ENCODE assay signal across 10 mouse cellular contexts in genomic region chr3:94839101-94839500, GRCm38 (mm10). TPM values are rescaled to one million over a fixed set of nuclear protein-coding genes. Genes with fewer than 3 reads are reported as not detected.
DNase-seq lines count a peak whose midpoint lies in the region; ATAC-seq and TF ChIP-seq lines count a peak whose summit lies in the region.
"Had no signal": no experiment of that assay in that cellular context is flagged by ENCODE, and none has a peak within 500 bp of the region (broad histone marks: within the 10 kb centered on the region; RNA-seq: fewer than 3 reads in every experiment).

No protein-coding gene starts in this region.

- peaks cover 29% of the 10 kb centered on the region for H3K4me1 ChIP-seq in erythroblast, embryonic 14.5 days (ENCODE audit: control insufficient read depth)
- peaks cover 0 to 28% of the 10 kb centered on the region in 2 experiments; a peak in 2 of 4 replicates for H3K4me1 ChIP-seq in CH12.LX (ENCODE audit: control insufficient read depth in 1 of 2, insufficient read depth in 2 of 2)
- peaks cover 7% of the 10 kb centered on the region for H3K4me1 ChIP-seq in heart, postnatal 0 days (ENCODE audit: control insufficient read depth, insufficient read depth)
- peaks cover 14% of the 10 kb centered on the region for H3K4me1 ChIP-seq in liver, embryonic 16.5 days (ENCODE audit: control insufficient read depth, low read depth, low read length)

- no peak for TF ChIP-seq CTCF in CH12.LX (conservative IDR thresholded peaks at IDR 0.05 in 1 of 2, IDR thresholded peaks at IDR 0.05 in 1 of 2; ENCODE audit: low read depth in 2 of 2, low read length in 2 of 2)
- TF ChIP-seq CTCF in heart, postnatal 0 days (IDR thresholded peaks at IDR 0.05; ENCODE audit: low read depth), result no peak

- no peak for TF ChIP-seq POLR2A in CH12.LX (IDR thresholded peaks at IDR 0.05; ENCODE audit: low read depth, low read length)

- no peaks in the 10 kb centered on the region; the same call in 1 of the 2 replicates for H3K9me3 ChIP-seq in erythroblast, embryonic 14.5 days (ENCODE audit: control insufficient read depth, low read length)
- no peaks in the 10 kb centered on the region for H3K9me3 ChIP-seq in CH12.LX (replicated peaks; ENCODE audit: low read length)
- H3K9me3 ChIP-seq in heart, postnatal 0 days (replicated peaks; ENCODE audit: control insufficient read depth, low read length), result no peaks in the 10 kb centered on the region
- H3K9me3 ChIP-seq in liver, embryonic 16.5 days (replicated peaks; ENCODE audit: control insufficient read depth, low read length), result no peaks in the 10 kb centered on the region

- peaks cover 57% of the 10 kb centered on the region for H3K79me2 ChIP-seq in CH12.LX (replicated peaks; ENCODE audit: control insufficient read depth, extremely low read depth, insufficient read depth, poor library complexity, severe bottlenecking)

- no peak for TF ChIP-seq RAD21 in CH12.LX (IDR thresholded peaks at IDR 0.05; ENCODE audit: low read depth, low read length)

- H3K36me3 ChIP-seq in erythroblast, embryonic 14.5 days (ENCODE audit: control insufficient read depth), result peaks cover 3% of the 10 kb centered on the region
- H3K36me3 ChIP-seq in CH12.LX (replicated peaks in 1 of 2; ENCODE audit: control insufficient read depth in 1 of 2, insufficient read depth in 1 of 2, low read length in 1 of 2), result peaks cover 0 to 11% of the 10 kb centered on the region in 2 experiments
- no peaks in the 10 kb centered on the region for H3K36me3 ChIP-seq in heart, postnatal 0 days (replicated peaks; ENCODE audit: control insufficient read depth, insufficient read depth, low read length)
- no peaks in the 10 kb centered on the region for H3K36me3 ChIP-seq in liver, embryonic 16.5 days (ENCODE audit: control insufficient read depth, insufficient read depth)

- no peak for ATAC-seq in erythroblast, adult 5-6 weeks (replicated peaks; ENCODE audit: low FRiP score, poor library complexity, severe bottlenecking)
- no peak for ATAC-seq in heart, postnatal 0 days (ENCODE audit: insufficient read depth, low read depth)
- ATAC-seq in liver, embryonic 16.5 days (ENCODE audit: low read depth), result no peak

- no peak for TF ChIP-seq EP300 in CH12.LX (IDR thresholded peaks at IDR 0.05; ENCODE audit: low read length)
- TF ChIP-seq EP300 in heart, postnatal 0 days (IDR thresholded peaks at IDR 0.05; ENCODE audit: low read depth), result no peak

- DNase-seq in CH12.LX (ENCODE audit: extremely low read depth), result no peak
- no peak for DNase-seq in heart, postnatal 0 days (ENCODE audit: low spot score)
- DNase-seq in thymus, postnatal 0 days (ENCODE audit: low spot score), result no peak
- DNase-seq in ovary, postnatal 14 days (ENCODE audit: low spot score), result no peak
- no peak for DNase-seq in urinary bladder, postnatal 36 days (ENCODE audit: low spot score in 2 of 2)
- DNase-seq: adrenal gland, postnatal 25 days had no signal

- H3K4me2 ChIP-seq in CH12.LX (ENCODE audit: insufficient read depth, low read depth, poor library complexity, severe bottlenecking), result peak overlapping the region; percentile 94; the same call in 1 of the 2 replicates
- H3K4me2 ChIP-seq in heart, postnatal 0 days (ENCODE audit: low read depth, low read length), result peak overlapping the region; percentile 77
- H3K4me2 ChIP-seq in liver, embryonic 16.5 days (ENCODE audit: low read depth, low read length), result peak overlapping the region; percentile 60

- H3K9ac ChIP-seq in CH12.LX (ENCODE audit: insufficient read depth, low read depth), result peak overlapping the region; percentile 97; the same call in 1 of the 2 replicates
- peak overlapping the region; percentile 93 for H3K9ac ChIP-seq in heart, postnatal 0 days (replicated peaks; ENCODE audit: low read depth, low read length)
- H3K9ac ChIP-seq in liver, embryonic 16.5 days (ENCODE audit: low read depth, low read length), result no peak overlapping the region; the same call in 1 of the 2 replicates

- in situ Hi-C loops in CH12.LX (cut with MboI; ENCODE audit: low pct_ligation_motif_present, low pct_unique_long_range_greater_than_20kb, low sequenced_read_pairs), result no loop called here

- peak overlapping the region; percentile 87 for H3K4me3 ChIP-seq in erythroblast, embryonic 14.5 days (replicated peaks)
- peak overlapping the region in 2 of 3 experiments; percentile 70 to 90 for H3K4me3 ChIP-seq in CH12.LX (replicated peaks in 1 of 3; ENCODE audit: low read depth in 2 of 3, low read length in 2 of 3, poor library complexity in 1 of 3)
- H3K4me3 ChIP-seq in heart, postnatal 0 days (ENCODE audit: low read depth, low read length), result peak overlapping the region; percentile 74
- no peak overlapping the region for H3K4me3 ChIP-seq in liver, embryonic 16.5 days (ENCODE audit: low read depth, low read length)

- WGBS in heart, postnatal 0 days, result 54% methylated on average over 5 of the region's 5 CpGs
- 52% methylated on average over 5 of the region's 5 CpGs for WGBS in liver, embryonic 16.5 days (ENCODE audit: insufficient replicate concordance)

- no peak overlapping the region for H3K27ac ChIP-seq in CH12.LX (ENCODE audit: insufficient read depth, low read depth)
- peak overlapping the region; percentile 96; the same call in 1 of the 2 replicates for H3K27ac ChIP-seq in heart, postnatal 0 days (ENCODE audit: low read depth)
- H3K27ac ChIP-seq in liver, embryonic 16.5 days (ENCODE audit: low read length), result no peak overlapping the region

- H3K27me3 ChIP-seq in erythroblast, embryonic 14.5 days (ENCODE audit: control insufficient read depth), result peaks cover 3% of the 10 kb centered on the region
- H3K27me3 ChIP-seq in CH12.LX (replicated peaks), result peaks cover 2% of the 10 kb centered on the region
- no peaks in the 10 kb centered on the region for H3K27me3 ChIP-seq in heart, postnatal 0 days (ENCODE audit: control insufficient read depth, insufficient read depth, low read length)
- no peaks in the 10 kb centered on the region for H3K27me3 ChIP-seq in liver, embryonic 16.5 days (ENCODE audit: control insufficient read depth, insufficient read depth, low read depth, low read length)

- dilution Hi-C loops in CH12.LX (cut with MboI; ENCODE audit: extremely low pct_ligation_motif_present, extremely low pct_unique_long_range_greater_than_20kb, low sequenced_read_pairs), result no loop called here

TF ChIP-seq in CH12.LX, 34 proteins besides CTCF, POLR2A, EP300 and RAD21 (continues in another document):
- TF ChIP-seq MEF2A (IDR thresholded peaks at IDR 0.05; ENCODE audit: borderline replicate concordance, low read depth, low read length) (no peak), KAT2A (IDR thresholded peaks at IDR 0.05; ENCODE audit: insufficient replicate concordance, low read length) (no peak), MAFK (IDR thresholded peaks at IDR 0.05; ENCODE audit: insufficient replicate concordance, low read length) (no peak), JUN (IDR thresholded peaks at IDR 0.05; ENCODE audit: insufficient read depth, low read depth, low read length) (no peak), SIN3A (IDR thresholded peaks at IDR 0.05; ENCODE audit: low read length) (no peak), GABPA (IDR thresholded peaks at IDR 0.05; ENCODE audit: insufficient replicate concordance, low read depth, low read length) (no peak), ETS1 (conservative IDR thresholded peaks at IDR 0.05; ENCODE audit: low read depth, low read length) (no peak), JUND (conservative IDR thresholded peaks at IDR 0.05; ENCODE audit: low read depth, low read length) (no peak), BHLHE40 (IDR thresholded peaks at IDR 0.05; ENCODE audit: low read depth, low read length) (no peak), HCFC1 (IDR thresholded peaks at IDR 0.05; ENCODE audit: low read depth, low read length) (no peak), UBTF (IDR thresholded peaks at IDR 0.05; ENCODE audit: low read depth, low read length) (no peak)

RNA-seq across cellular contexts. Expression of gene Pogz, which starts 1.7 kb away (rescaled TPM):
- 1.3 and 1.7 TPM in 2 replicates for polyA plus RNA-seq in erythroblast, embryonic 14.5 days (2012)
- total RNA-seq in erythroblast, adult 5-6 weeks (2015; ENCODE audit: low replicate concordance), result 13.6 and 25.0 TPM in 2 replicates
- 9.7 and 10.0 TPM in 2 replicates for total RNA-seq in erythroblast, adult 5-6 weeks (2017; ENCODE audit: low replicate concordance)
- 9.5 and 10.1 TPM in 2 replicates for total RNA-seq in CH12.LX (2012; rRNA removed)
- 6.7 and 7.7 TPM in 2 replicates for total RNA-seq in CH12.LX (2014; rRNA removed)
- polyA plus RNA-seq in CH12.LX (2012; ENCODE audit: insufficient read length, low read depth), result 23.4 and 23.6 TPM in 2 replicates
- 19.9 and 22.3 TPM in 2 replicates for total RNA-seq in heart, postnatal 0 days (2014; rRNA removed; ENCODE audit: low replicate concordance)
- 5.8 TPM in 2 replicates for polyA plus RNA-seq in heart, postnatal 0 days (2015; fragmentation: Nextera tagmentation; extraction: Ambion mirVana)
- polyA plus RNA-seq in liver, embryonic 16.5 days (2015; fragmentation: Nextera tagmentation; extraction: Ambion mirVana), result 2.4 and 3.4 TPM in 2 replicates
- 10.3 and 12.3 TPM in 2 replicates for polyA plus RNA-seq in thymus, postnatal 0 days (2015; fragmentation: Nextera tagmentation; extraction: Ambion mirVana)

RNA-seq across cellular contexts. Expression of gene Psmb4, which starts 47.7 kb away (rescaled TPM):
- 16.8 TPM in 2 replicates for polyA plus RNA-seq in erythroblast, embryonic 14.5 days (2012)
- 108 and 126 TPM in 2 replicates for total RNA-seq in erythroblast, adult 5-6 weeks (2015; ENCODE audit: low replicate concordance)
- total RNA-seq in erythroblast, adult 5-6 weeks (2017; ENCODE audit: low replicate concordance), result 40.0 and 52.2 TPM in 2 replicates
- total RNA-seq in CH12.LX (2012; rRNA removed) (554 and 695 TPM in 2 replicates), CH12.LX (2014; rRNA removed) (798 and 801 TPM in 2 replicates)
- 435 and 481 TPM in 2 replicates for polyA plus RNA-seq in CH12.LX (2012; ENCODE audit: insufficient read length, low read depth)
- 256 and 302 TPM in 2 replicates for total RNA-seq in heart, postnatal 0 days (2014; rRNA removed; ENCODE audit: low replicate concordance)
- polyA plus RNA-seq in heart, postnatal 0 days (2015; fragmentation: Nextera tagmentation; extraction: Ambion mirVana), result 274 and 296 TPM in 2 replicates
- polyA plus RNA-seq in liver, embryonic 16.5 days (2015; fragmentation: Nextera tagmentation; extraction: Ambion mirVana), result 138 and 157 TPM in 2 replicates
- polyA plus RNA-seq in thymus, postnatal 0 days (2015; fragmentation: Nextera tagmentation; extraction: Ambion mirVana), result 466 and 483 TPM in 2 replicates

RNA-seq across cellular contexts. Expression of gene Cgn, which starts 52.8 kb away (rescaled TPM):
- 0.02 and 0.04 TPM in 2 replicates for polyA plus RNA-seq in erythroblast, embryonic 14.5 days (2012)
- not detected in 2 replicates for total RNA-seq in erythroblast, adult 5-6 weeks (2015; ENCODE audit: low replicate concordance)
- not detected in 2 replicates for total RNA-seq in erythroblast, adult 5-6 weeks (2017; ENCODE audit: low replicate concordance)
- 0.17 and 0.25 TPM in 2 replicates for total RNA-seq in CH12.LX (2012; rRNA removed)
- total RNA-seq in CH12.LX (2014; rRNA removed), result 0.04 TPM in 1 of 2 replicates, not detected in the other
- polyA plus RNA-seq in CH12.LX (2012; ENCODE audit: insufficient read length, low read depth), result 0.41 and 1.1 TPM in 2 replicates
- 0.04 and 0.89 TPM in 2 replicates for total RNA-seq in heart, postnatal 0 days (2014; rRNA removed; ENCODE audit: low replicate concordance)
- 0.51 and 0.73 TPM in 2 replicates for polyA plus RNA-seq in heart, postnatal 0 days (2015; fragmentation: Nextera tagmentation; extraction: Ambion mirVana)
- 13.0 and 15.6 TPM in 2 replicates for polyA plus RNA-seq in liver, embryonic 16.5 days (2015; fragmentation: Nextera tagmentation; extraction: Ambion mirVana)
- polyA plus RNA-seq in thymus, postnatal 0 days (2015; fragmentation: Nextera tagmentation; extraction: Ambion mirVana), result 1.9 and 2.5 TPM in 2 replicates
- total RNA-seq: hematopoietic stem cell, adult 5-6 weeks had no signal
